Mouse (Mus musculus): Measurements from ENCODE around the gene Gm4792. TPM values are rescaled to one million over a fixed set of nuclear protein-coding genes. Genes with fewer than 3 reads are reported as not detected.

Gene Gm4792
- not detected in 2 replicates for polyA plus RNA-seq (2014; fragmentation: Nextera tagmentation; extraction: Ambion mirVana)

DNA sequence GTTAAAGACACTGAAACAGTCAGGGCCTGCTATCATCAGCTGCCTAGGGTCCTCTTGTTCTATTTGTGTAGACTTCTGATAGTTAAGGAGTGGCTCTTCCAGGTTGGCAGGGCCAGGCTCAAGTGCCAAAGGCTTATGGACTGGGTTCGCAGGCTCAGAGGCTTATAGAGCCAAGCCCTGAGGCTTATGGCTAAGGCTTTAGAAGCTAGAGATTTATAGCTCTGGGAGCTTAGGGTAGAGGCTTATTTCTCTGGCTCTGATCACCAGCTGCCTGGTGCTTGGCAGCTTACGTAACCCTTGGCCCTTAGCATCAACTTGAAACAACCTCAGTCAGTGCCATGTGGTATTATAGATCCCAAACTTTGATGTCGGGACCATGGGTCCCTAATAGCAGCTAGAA lies at the start of gene Gm4792:
Gm4792 (minus strand) TSS at position 233 of the 400 bp plus-strand sequence.
- Histone ChIP-seq H3K4me1 (ENCODE audit: control insufficient read depth, insufficient read depth, low read length) (no peaks in the 10 kb centered on the region), H3K9ac (replicated peaks; ENCODE audit: low read length) (no peak within 1 kb of the TSS), H3K4me2 (ENCODE audit: low read depth, low read length) (no peak within 1 kb of the TSS), H3K9me3 (replicated peaks; ENCODE audit: control insufficient read depth, low read length) (no peaks in the 10 kb centered on the region), H3K4me3 (ENCODE audit: low read depth, low read length) (no peak within 1 kb of the TSS), H3K36me3 (replicated peaks; ENCODE audit: control insufficient read depth, insufficient read depth, low read depth, low read length) (no peaks in the 10 kb centered on the region), H3K27ac (replicated peaks; ENCODE audit: low read depth, low read length) (no peak within 1 kb of the TSS), H3K27me3 (ENCODE audit: control insufficient read depth, insufficient read depth, low read length) (no peaks in the 10 kb centered on the region)
- DNase-seq (ENCODE audit: low spot score) (no peak), ATAC-seq (replicated peaks; ENCODE audit: insufficient number of reproducible peaks, low FRiP score, low TSS enrichment, low read depth) (no peak)
- 83% methylated on average over 3 of the region's 3 CpGs for WGBS

GRCm38 (mm10) chr10:94347959-94348358 lies 49.5 kb upstream of the Gm4792 start:
- H3K4me3 ChIP-seq (ENCODE audit: low read depth, low read length): no peak overlapping the region
- no peaks in the 10 kb centered on the region for H3K36me3 ChIP-seq (replicated peaks; ENCODE audit: control insufficient read depth, insufficient read depth, low read depth, low read length)
- H3K27ac ChIP-seq (replicated peaks; ENCODE audit: low read depth, low read length): no peak overlapping the region
- no peaks in the 10 kb centered on the region for H3K9me3 ChIP-seq (replicated peaks; ENCODE audit: control insufficient read depth, low read length)
- ATAC-seq (replicated peaks; ENCODE audit: insufficient number of reproducible peaks, low FRiP score, low TSS enrichment, low read depth) (no peak), DNase-seq (ENCODE audit: low spot score) (no peak)
- no peak overlapping the region for H3K4me2 ChIP-seq (ENCODE audit: low read depth, low read length)
- 91% methylated on average over 10 of the region's 10 CpGs for WGBS
- H3K27me3 ChIP-seq (ENCODE audit: control insufficient read depth, insufficient read depth, low read length): no peaks in the 10 kb centered on the region
- no peaks in the 10 kb centered on the region for H3K4me1 ChIP-seq (ENCODE audit: control insufficient read depth, insufficient read depth, low read length)
- H3K9ac ChIP-seq (replicated peaks; ENCODE audit: low read length): no peak overlapping the region

- no peak overlapping the region for H3K9ac ChIP-seq (replicated peaks; ENCODE audit: low read length)
- no peaks in the 10 kb centered on the region for H3K9me3 ChIP-seq (replicated peaks; ENCODE audit: control insufficient read depth, low read length)
- H3K4me2 ChIP-seq (ENCODE audit: low read depth, low read length): no peak overlapping the region
- WGBS: 79% methylated on average over 10 of the region's 10 CpGs
- no peak overlapping the region for H3K4me3 ChIP-seq (ENCODE audit: low read depth, low read length)
- DNase-seq (ENCODE audit: low spot score) (no peak), ATAC-seq (replicated peaks; ENCODE audit: insufficient number of reproducible peaks, low FRiP score, low TSS enrichment, low read depth) (no peak)
- H3K27me3 ChIP-seq (ENCODE audit: control insufficient read depth, insufficient read depth, low read length): no peaks in the 10 kb centered on the region
- H3K36me3 ChIP-seq (replicated peaks; ENCODE audit: control insufficient read depth, insufficient read depth, low read depth, low read length): no peaks in the 10 kb centered on the region
- no peak overlapping the region for H3K27ac ChIP-seq (replicated peaks; ENCODE audit: low read depth, low read length)
- no peaks in the 10 kb centered on the region for H3K4me1 ChIP-seq (ENCODE audit: control insufficient read depth, insufficient read depth, low read length)
Measured at GRCm38 (mm10) chr10:94347296-94347695, 48.8 kb upstream of the Gm4792 start.

DNA sequence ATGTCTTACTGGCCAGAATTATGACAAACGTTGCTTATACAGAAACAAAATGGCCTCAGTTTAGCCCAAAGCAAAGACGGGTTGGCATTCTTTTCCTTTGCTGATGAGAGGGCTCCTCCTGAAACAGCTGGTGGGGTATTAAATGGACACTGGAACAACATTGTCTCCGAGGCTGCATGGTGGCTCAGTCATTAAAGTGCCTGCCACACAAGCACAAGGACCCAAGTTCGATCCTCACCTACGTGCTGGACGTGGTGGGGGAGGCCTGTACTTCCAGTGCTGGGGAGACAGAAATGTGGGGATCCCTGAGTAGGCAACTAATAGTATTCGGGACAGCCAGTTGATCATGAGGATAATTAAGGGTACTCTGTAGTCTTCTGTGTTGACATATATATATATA lies 48.1 kb upstream of the Gm4792 start:
- Histone ChIP-seq H3K27ac (replicated peaks; ENCODE audit: low read depth, low read length) (no peak overlapping the region), H3K9me3 (replicated peaks; ENCODE audit: control insufficient read depth, low read length) (no peaks in the 10 kb centered on the region), H3K4me1 (ENCODE audit: control insufficient read depth, insufficient read depth, low read length) (no peaks in the 10 kb centered on the region), H3K4me2 (ENCODE audit: low read depth, low read length) (no peak overlapping the region), H3K36me3 (replicated peaks; ENCODE audit: control insufficient read depth, insufficient read depth, low read depth, low read length) (no peaks in the 10 kb centered on the region), H3K9ac (replicated peaks; ENCODE audit: low read length) (no peak overlapping the region), H3K4me3 (ENCODE audit: low read depth, low read length) (no peak overlapping the region), H3K27me3 (ENCODE audit: control insufficient read depth, insufficient read depth, low read length) (no peaks in the 10 kb centered on the region)
- ATAC-seq (replicated peaks; ENCODE audit: insufficient number of reproducible peaks, low FRiP score, low TSS enrichment, low read depth) (no peak), DNase-seq (ENCODE audit: low spot score) (no peak)
- WGBS: 92% methylated on average over 7 of the region's 7 CpGs

GRCm38 (mm10) chr10:94345509-94346252 lies 47.2 kb upstream of the Gm4792 start:
- WGBS: 92% methylated on average over 7 of the region's 7 CpGs
- Histone ChIP-seq H3K9ac (replicated peaks; ENCODE audit: low read length) (no peak overlapping the region), H3K4me3 (ENCODE audit: low read depth, low read length) (no peak overlapping the region), H3K36me3 (replicated peaks; ENCODE audit: control insufficient read depth, insufficient read depth, low read depth, low read length) (no peaks in the 10 kb centered on the region), H3K9me3 (replicated peaks; ENCODE audit: control insufficient read depth, low read length) (no peaks in the 10 kb centered on the region), H3K4me1 (ENCODE audit: control insufficient read depth, insufficient read depth, low read length) (no peaks in the 10 kb centered on the region), H3K27ac (replicated peaks; ENCODE audit: low read depth, low read length) (no peak overlapping the region), H3K27me3 (ENCODE audit: control insufficient read depth, insufficient read depth, low read length) (no peaks in the 10 kb centered on the region), H3K4me2 (ENCODE audit: low read depth, low read length) (no peak overlapping the region)
- ATAC-seq (replicated peaks; ENCODE audit: insufficient number of reproducible peaks, low FRiP score, low TSS enrichment, low read depth) (no peak), DNase-seq (ENCODE audit: low spot score) (no peak)

GRCm38 (mm10) chr10:94344631-94345417 lies 46.3 kb upstream of the Gm4792 start:
- 56% methylated on average over 22 of the region's 22 CpGs for WGBS
- ATAC-seq (replicated peaks; ENCODE audit: insufficient number of reproducible peaks, low FRiP score, low TSS enrichment, low read depth) (no peak), DNase-seq (ENCODE audit: low spot score) (no peak)
- Histone ChIP-seq H3K4me1 (ENCODE audit: control insufficient read depth, insufficient read depth, low read length) (no peaks in the 10 kb centered on the region), H3K4me2 (ENCODE audit: low read depth, low read length) (no peak overlapping the region), H3K9me3 (replicated peaks; ENCODE audit: control insufficient read depth, low read length) (no peaks in the 10 kb centered on the region), H3K27ac (replicated peaks; ENCODE audit: low read depth, low read length) (no peak overlapping the region), H3K27me3 (ENCODE audit: control insufficient read depth, insufficient read depth, low read length) (no peaks in the 10 kb centered on the region), H3K4me3 (ENCODE audit: low read depth, low read length) (no peak overlapping the region), H3K9ac (replicated peaks; ENCODE audit: low read length) (no peak overlapping the region), H3K36me3 (replicated peaks; ENCODE audit: control insufficient read depth, insufficient read depth, low read depth, low read length) (no peaks in the 10 kb centered on the region)

- Histone ChIP-seq H3K27ac (replicated peaks; ENCODE audit: low read depth, low read length) (no peak overlapping the region), H3K4me2 (ENCODE audit: low read depth, low read length) (no peak overlapping the region), H3K9me3 (replicated peaks; ENCODE audit: control insufficient read depth, low read length) (no peaks in the 10 kb centered on the region), H3K4me3 (ENCODE audit: low read depth, low read length) (no peak overlapping the region), H3K27me3 (ENCODE audit: control insufficient read depth, insufficient read depth, low read length) (no peaks in the 10 kb centered on the region), H3K9ac (replicated peaks; ENCODE audit: low read length) (no peak overlapping the region), H3K4me1 (ENCODE audit: control insufficient read depth, insufficient read depth, low read length) (no peaks in the 10 kb centered on the region), H3K36me3 (replicated peaks; ENCODE audit: control insufficient read depth, insufficient read depth, low read depth, low read length) (no peaks in the 10 kb centered on the region)
- DNase-seq (ENCODE audit: low spot score) (no peak), ATAC-seq (replicated peaks; ENCODE audit: insufficient number of reproducible peaks, low FRiP score, low TSS enrichment, low read depth) (no peak)
- 86% methylated on average over 7 of the region's 7 CpGs for WGBS
Measured at GRCm38 (mm10) chr10:94343581-94343980, 45.1 kb upstream of the Gm4792 start.

GRCm38 (mm10) chr10:94342256-94342655 lies 43.8 kb upstream of the Gm4792 start:
- DNase-seq (ENCODE audit: low spot score) (no peak), ATAC-seq (replicated peaks; ENCODE audit: insufficient number of reproducible peaks, low FRiP score, low TSS enrichment, low read depth) (no peak)
- H3K4me3 ChIP-seq (ENCODE audit: low read depth, low read length): no peak overlapping the region
- no peaks in the 10 kb centered on the region for H3K27me3 ChIP-seq (ENCODE audit: control insufficient read depth, insufficient read depth, low read length)
- H3K9ac ChIP-seq (replicated peaks; ENCODE audit: low read length): no peak overlapping the region
- H3K4me2 ChIP-seq (ENCODE audit: low read depth, low read length): no peak overlapping the region
- H3K36me3 ChIP-seq (replicated peaks; ENCODE audit: control insufficient read depth, insufficient read depth, low read depth, low read length): no peaks in the 10 kb centered on the region
- 67% methylated on average over 7 of the region's 7 CpGs for WGBS
- no peak overlapping the region for H3K27ac ChIP-seq (replicated peaks; ENCODE audit: low read depth, low read length)
- H3K4me1 ChIP-seq (ENCODE audit: control insufficient read depth, insufficient read depth, low read length): no peaks in the 10 kb centered on the region
- no peaks in the 10 kb centered on the region for H3K9me3 ChIP-seq (replicated peaks; ENCODE audit: control insufficient read depth, low read length)

All from embryonic facial prominence, embryonic 11.5 days (tissue).